Comparison of ENCODE assay signal across 31 mouse cellular contexts in genomic region chr7:65296675-65297589, GRCm38 (mm10).
"Had no signal": no experiment of that assay in that cellular context is flagged by ENCODE, and none has a peak within 500 bp of the region (broad histone marks: within the 10 kb centered on the region; RNA-seq: fewer than 3 reads in every experiment).

No protein-coding gene starts in this region.

- H3K4me3 ChIP-seq: left cerebral cortex, adult 2 months; limb, embryonic 12.5 days; liver, embryonic 12.5 days; liver, embryonic 13.5 days; liver, embryonic 15.5 days; lung, embryonic 15.5 days; megakaryocyte, embryonic 14.5 days; midbrain, embryonic 10.5 days; midbrain, embryonic 12.5 days; midbrain, embryonic 13.5 days; midbrain, embryonic 15.5 days; myocyte; neural tube, embryonic 12.5 days; neural tube, embryonic 13.5 days had no signal

- H3K4me2 ChIP-seq: limb, embryonic 12.5 days; liver, embryonic 11.5 days; liver, embryonic 12.5 days; liver, embryonic 13.5 days; liver, embryonic 15.5 days; lung, embryonic 14.5 days; lung, embryonic 15.5 days; midbrain, embryonic 11.5 days; midbrain, embryonic 12.5 days; midbrain, embryonic 13.5 days; midbrain, embryonic 15.5 days; neural tube, embryonic 12.5 days; neural tube, embryonic 13.5 days had no signal

- H3K27me3 ChIP-seq: limb, embryonic 12.5 days; liver, embryonic 12.5 days; liver, embryonic 13.5 days; liver, embryonic 15.5 days; lung, embryonic 15.5 days; megakaryocyte, embryonic 14.5 days; midbrain, embryonic 12.5 days; midbrain, embryonic 13.5 days; midbrain, embryonic 15.5 days; neural tube, embryonic 12.5 days; neural tube, embryonic 13.5 days had no signal

- DNase-seq: left cerebral cortex, postnatal 4 days; liver; liver, embryonic 13.5 days; liver, postnatal 0 days; lung, adult 18-20 months; lung, adult 2 months; lung, embryonic 14.5 days; lung, postnatal 10 days; lung, postnatal 14 days; lung, postnatal 36 days; lung, postnatal 4 days; midbrain, embryonic 14.5 days had no signal

- ATAC-seq: liver, embryonic 12.5 days; liver, postnatal 0 days; lung, postnatal 0 days; midbrain, embryonic 13.5 days; midbrain, embryonic 15.5 days; midbrain, embryonic 16.5 days had no signal

- H3K9me3 ChIP-seq: limb, embryonic 12.5 days; liver, embryonic 12.5 days; liver, embryonic 13.5 days; liver, embryonic 15.5 days; lung, embryonic 15.5 days; megakaryocyte, embryonic 14.5 days; midbrain, embryonic 10.5 days; midbrain, embryonic 12.5 days; midbrain, embryonic 13.5 days; midbrain, embryonic 15.5 days; neural tube, embryonic 12.5 days; neural tube, embryonic 13.5 days had no signal

- H3K9ac ChIP-seq: limb, embryonic 12.5 days; liver, embryonic 12.5 days; liver, embryonic 13.5 days; liver, embryonic 14.5 days; liver, embryonic 15.5 days; liver, postnatal 0 days; lung, embryonic 14.5 days; lung, embryonic 15.5 days; midbrain, embryonic 12.5 days; midbrain, embryonic 13.5 days; midbrain, embryonic 15.5 days; neural tube, embryonic 12.5 days; neural tube, embryonic 13.5 days had no signal

- H3K4me1 ChIP-seq: liver, embryonic 12.5 days; liver, embryonic 13.5 days; liver, embryonic 15.5 days; lung, embryonic 15.5 days; megakaryocyte, embryonic 14.5 days; midbrain, embryonic 10.5 days; midbrain, embryonic 12.5 days; midbrain, embryonic 13.5 days; midbrain, embryonic 15.5 days; neural tube, embryonic 12.5 days; neural tube, embryonic 13.5 days had no signal

- H3K27ac ChIP-seq: left cerebral cortex, adult 2 months; limb, embryonic 12.5 days; liver, embryonic 12.5 days; liver, embryonic 13.5 days; liver, embryonic 14.5 days; liver, embryonic 15.5 days; lung, embryonic 15.5 days; macrophage; midbrain, embryonic 10.5 days; midbrain, embryonic 12.5 days; midbrain, embryonic 13.5 days; midbrain, embryonic 15.5 days; neural tube, embryonic 12.5 days; neural tube, embryonic 13.5 days had no signal

- H3K36me3 ChIP-seq: liver, embryonic 13.5 days; midbrain, embryonic 15.5 days had no signal
